Mouse (Mus musculus): ENCODE data around the gene Dll4. TPM values are rescaled to one million over a fixed set of nuclear protein-coding genes. Genes with fewer than 3 reads are reported as not detected.

The Dll4 gene
- polyA plus RNA-seq, 1 experiment from 2014 or later: 2.8 TPM

DNA sequence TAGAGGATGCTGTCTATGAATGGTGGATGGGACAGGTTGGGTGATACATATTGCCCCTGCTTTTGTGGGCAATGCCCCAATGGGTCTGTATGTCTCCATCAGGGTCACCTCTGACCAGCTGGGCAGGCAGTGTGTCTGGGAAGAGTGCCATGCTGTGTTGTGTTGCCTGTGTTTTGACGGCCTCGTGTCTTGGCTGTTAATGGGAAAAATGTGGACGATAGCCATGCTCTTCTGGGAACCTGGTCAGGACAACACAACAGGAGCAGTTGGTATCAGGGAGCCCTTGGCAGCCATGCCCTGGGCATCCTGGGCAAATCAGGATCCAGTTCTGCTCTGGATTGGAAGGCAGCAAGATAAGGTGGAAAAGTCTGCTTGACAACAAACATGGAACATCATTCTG is 29.5 kb downstream of the Dll4 start:
- H3K4me1 ChIP-seq (replicated peaks; ENCODE audit: control insufficient read depth, insufficient read depth, low read length): peaks cover 3% of the 10 kb centered on the region
- ATAC-seq (replicated peaks; ENCODE audit: low FRiP score): no peak
- no peak overlapping the region for H3K27ac ChIP-seq (ENCODE audit: low read depth, low read length)
- no peak overlapping the region for H3K4me3 ChIP-seq (ENCODE audit: low read depth, low read length)
- 82% methylated on average over 3 of the region's 3 CpGs for WGBS
- DNase-seq (ENCODE audit: low spot score): no peak
- H3K9ac ChIP-seq (ENCODE audit: low read length): no peak overlapping the region
- H3K36me3 ChIP-seq (ENCODE audit: control insufficient read depth, insufficient read depth, low read length): no peaks in the 10 kb centered on the region
- no peak overlapping the region for H3K4me2 ChIP-seq (ENCODE audit: low read depth, low read length, severe bottlenecking)
- peaks cover 4% of the 10 kb centered on the region; the same call in 1 of the 2 replicates for H3K27me3 ChIP-seq (ENCODE audit: control insufficient read depth, insufficient read depth, low read length)
- no peaks in the 10 kb centered on the region for H3K9me3 ChIP-seq (ENCODE audit: control insufficient read depth, low read length)

- DNase-seq (ENCODE audit: low spot score): no peak
- Histone ChIP-seq H3K9ac (ENCODE audit: low read length) (no peak overlapping the region), H3K9me3 (ENCODE audit: control insufficient read depth, low read length) (no peaks in the 10 kb centered on the region), H3K4me3 (ENCODE audit: low read depth, low read length) (no peak overlapping the region), H3K36me3 (ENCODE audit: control insufficient read depth, insufficient read depth, low read length) (no peaks in the 10 kb centered on the region), H3K27ac (ENCODE audit: low read depth, low read length) (no peak overlapping the region), H3K4me1 (replicated peaks; ENCODE audit: control insufficient read depth, insufficient read depth, low read length) (no peaks in the 10 kb centered on the region; the same call in none of the 2 replicates), H3K27me3 (ENCODE audit: control insufficient read depth, insufficient read depth, low read length) (no peaks in the 10 kb centered on the region), H3K4me2 (ENCODE audit: low read depth, low read length, severe bottlenecking) (no peak overlapping the region)
- no peak for ATAC-seq (replicated peaks; ENCODE audit: low FRiP score)
- WGBS: 27% methylated on average over 7 of the region's 7 CpGs
Measured at GRCm38 (mm10) chr2:119355651-119356050, 30.1 kb downstream of the Dll4 start.

DNA sequence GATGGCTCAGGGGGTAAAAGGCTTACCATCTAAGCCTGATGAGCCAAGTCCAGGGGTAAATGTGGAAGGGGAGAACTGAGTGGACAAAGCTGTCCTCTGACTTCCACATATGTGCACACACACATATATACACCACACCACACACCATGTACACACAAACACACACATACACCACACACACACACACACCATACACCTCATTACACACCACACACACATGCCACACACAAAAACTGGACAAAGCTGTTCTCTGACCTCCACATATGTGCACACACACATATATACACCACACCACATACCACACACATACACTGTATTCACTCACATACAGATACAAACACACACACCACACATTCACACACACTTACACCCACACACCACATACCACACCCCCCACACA is 30.7 kb downstream of the Dll4 start:
- H3K4me1 ChIP-seq (replicated peaks; ENCODE audit: control insufficient read depth, insufficient read depth, low read length): no peaks in the 10 kb centered on the region
- H3K4me3 ChIP-seq (ENCODE audit: low read depth, low read length): no peak overlapping the region
- no peak overlapping the region for H3K9ac ChIP-seq (ENCODE audit: low read length)
- ATAC-seq (replicated peaks; ENCODE audit: low FRiP score) (no peak), DNase-seq (ENCODE audit: low spot score) (no peak)
- no peak overlapping the region for H3K4me2 ChIP-seq (ENCODE audit: low read depth, low read length, severe bottlenecking)
- no peaks in the 10 kb centered on the region for H3K36me3 ChIP-seq (ENCODE audit: control insufficient read depth, insufficient read depth, low read length)
- no peaks in the 10 kb centered on the region for H3K27me3 ChIP-seq (ENCODE audit: control insufficient read depth, insufficient read depth, low read length)
- H3K9me3 ChIP-seq (ENCODE audit: control insufficient read depth, low read length): no peaks in the 10 kb centered on the region
- no peak overlapping the region for H3K27ac ChIP-seq (ENCODE audit: low read depth, low read length)

GRCm38 (mm10) chr2:119356805-119357204 is 31.2 kb downstream of the Dll4 start:
- H3K4me1 ChIP-seq (replicated peaks; ENCODE audit: control insufficient read depth, insufficient read depth, low read length): no peaks in the 10 kb centered on the region
- no peak overlapping the region for H3K4me2 ChIP-seq (ENCODE audit: low read depth, low read length, severe bottlenecking)
- H3K27me3 ChIP-seq (ENCODE audit: control insufficient read depth, insufficient read depth, low read length): no peaks in the 10 kb centered on the region
- DNase-seq (ENCODE audit: low spot score) (no peak), ATAC-seq (replicated peaks; ENCODE audit: low FRiP score) (no peak)
- no peak overlapping the region for H3K27ac ChIP-seq (ENCODE audit: low read depth, low read length)
- H3K9ac ChIP-seq (ENCODE audit: low read length): no peak overlapping the region
- H3K36me3 ChIP-seq (ENCODE audit: control insufficient read depth, insufficient read depth, low read length): no peaks in the 10 kb centered on the region
- 95% methylated on average over 5 of the region's 5 CpGs for WGBS
- H3K9me3 ChIP-seq (ENCODE audit: control insufficient read depth, low read length): no peaks in the 10 kb centered on the region
- no peak overlapping the region for H3K4me3 ChIP-seq (ENCODE audit: low read depth, low read length)

DNA sequence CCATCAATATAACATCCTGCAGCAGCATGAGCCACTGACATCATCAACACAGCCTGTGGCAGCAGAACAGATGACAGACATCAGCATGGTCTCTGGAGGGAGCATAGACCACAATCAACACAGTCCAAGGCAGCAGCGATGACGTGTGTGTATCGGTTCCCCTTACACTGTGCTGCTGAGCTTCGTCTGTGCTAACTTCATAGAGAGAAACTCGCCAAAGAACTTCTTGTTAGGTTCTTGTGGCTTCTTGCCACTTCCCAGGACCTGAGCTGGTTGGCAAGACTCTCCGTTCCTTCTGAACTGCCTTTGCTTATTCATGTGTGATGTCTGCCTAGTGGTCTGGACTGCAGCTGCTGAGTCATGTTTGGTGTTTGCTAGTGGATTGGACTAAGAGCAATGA is 32.7 kb downstream of the Dll4 start:
- H3K9me3 ChIP-seq (ENCODE audit: control insufficient read depth, low read length): no peaks in the 10 kb centered on the region
- DNase-seq (ENCODE audit: low spot score): no peak
- H3K4me3 ChIP-seq (ENCODE audit: low read depth, low read length): no peak overlapping the region
- no peak overlapping the region for H3K4me2 ChIP-seq (ENCODE audit: low read depth, low read length, severe bottlenecking)
- H3K9ac ChIP-seq (ENCODE audit: low read length): no peak overlapping the region
- no peak overlapping the region for H3K27ac ChIP-seq (ENCODE audit: low read depth, low read length)
- H3K4me1 ChIP-seq (replicated peaks; ENCODE audit: control insufficient read depth, insufficient read depth, low read length): no peaks in the 10 kb centered on the region
- ATAC-seq (replicated peaks; ENCODE audit: low FRiP score): no peak
- no peaks in the 10 kb centered on the region for H3K36me3 ChIP-seq (ENCODE audit: control insufficient read depth, insufficient read depth, low read length)
- WGBS: 92% methylated on average over 6 of the region's 6 CpGs
- H3K27me3 ChIP-seq (ENCODE audit: control insufficient read depth, insufficient read depth, low read length): no peaks in the 10 kb centered on the region

DNA sequence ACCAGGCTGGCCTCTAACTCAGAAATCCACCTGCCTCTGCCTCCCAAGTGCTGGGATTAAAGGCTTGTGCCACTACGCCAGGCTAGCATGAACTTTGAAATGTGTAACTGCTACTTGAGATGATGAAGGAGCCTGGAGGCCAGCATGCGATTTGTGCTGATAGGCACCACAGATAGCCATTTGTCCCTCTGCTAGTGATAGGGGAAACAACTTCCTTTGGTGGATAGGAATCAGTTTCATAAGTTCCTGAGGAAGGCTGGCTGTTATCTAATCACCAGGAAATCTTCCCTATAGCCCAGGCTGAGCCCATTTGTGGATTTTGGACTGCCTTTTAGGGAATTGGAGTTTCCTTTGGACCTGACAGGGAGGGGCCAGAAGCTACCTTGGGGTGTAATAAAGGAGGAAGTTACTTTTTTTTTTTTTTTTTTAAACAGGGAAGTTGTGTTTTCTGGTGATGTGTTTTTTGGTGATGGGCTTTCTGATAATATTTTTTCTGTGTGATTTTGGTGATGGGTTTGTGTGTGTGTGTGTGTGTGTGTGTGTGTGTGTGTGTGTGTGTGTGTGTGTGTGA is 34.2 kb downstream of the Dll4 start:
- ATAC-seq (replicated peaks; ENCODE audit: low FRiP score): no peak
- Histone ChIP-seq H3K36me3 (ENCODE audit: control insufficient read depth, insufficient read depth, low read length) (no peaks in the 10 kb centered on the region), H3K27ac (ENCODE audit: low read depth, low read length) (no peak overlapping the region), H3K9ac (ENCODE audit: low read length) (no peak overlapping the region), H3K27me3 (ENCODE audit: control insufficient read depth, insufficient read depth, low read length) (no peaks in the 10 kb centered on the region), H3K4me3 (ENCODE audit: low read depth, low read length) (no peak overlapping the region), H3K4me1 (replicated peaks; ENCODE audit: control insufficient read depth, insufficient read depth, low read length) (no peaks in the 10 kb centered on the region), H3K4me2 (ENCODE audit: low read depth, low read length, severe bottlenecking) (no peak overlapping the region), H3K9me3 (ENCODE audit: control insufficient read depth, low read length) (no peaks in the 10 kb centered on the region)
- WGBS: 86% methylated on average over 2 of the region's 2 CpGs
- no peak for DNase-seq (ENCODE audit: low spot score)

DNA sequence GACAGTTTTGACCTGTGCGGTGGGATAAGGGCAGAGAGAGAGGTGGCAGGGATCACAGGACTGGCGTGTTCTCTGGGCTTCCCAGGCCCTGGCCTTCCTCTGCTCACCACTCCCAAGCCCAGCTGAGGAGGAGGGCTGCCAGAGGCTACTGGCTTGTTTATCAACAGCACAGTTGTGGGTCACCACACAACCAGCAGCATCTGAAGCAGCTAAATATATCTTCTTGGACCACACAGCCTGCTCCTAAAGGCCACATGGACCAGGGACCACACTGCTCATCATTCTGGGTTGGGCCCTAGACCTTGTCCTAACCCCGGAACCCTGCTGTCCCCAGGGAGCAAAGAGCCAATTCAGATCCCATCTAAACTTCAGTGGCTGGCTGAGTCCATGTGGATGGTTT is 39.4 kb downstream of the Dll4 start:
- no peaks in the 10 kb centered on the region for H3K36me3 ChIP-seq (ENCODE audit: control insufficient read depth, insufficient read depth, low read length)
- DNase-seq (ENCODE audit: low spot score) (peak; percentile 22), ATAC-seq (replicated peaks; ENCODE audit: low FRiP score) (no peak)
- WGBS: 92% methylated on average over 3 of the region's 3 CpGs
- no peak overlapping the region for H3K9ac ChIP-seq (ENCODE audit: low read length)
- no peaks in the 10 kb centered on the region for H3K9me3 ChIP-seq (ENCODE audit: control insufficient read depth, low read length)
- H3K27me3 ChIP-seq (ENCODE audit: control insufficient read depth, insufficient read depth, low read length): no peaks in the 10 kb centered on the region
- H3K4me3 ChIP-seq (ENCODE audit: low read depth, low read length): no peak overlapping the region
- H3K4me2 ChIP-seq (ENCODE audit: low read depth, low read length, severe bottlenecking): no peak overlapping the region
- H3K4me1 ChIP-seq (replicated peaks; ENCODE audit: control insufficient read depth, insufficient read depth, low read length): no peaks in the 10 kb centered on the region
- H3K27ac ChIP-seq (ENCODE audit: low read depth, low read length): no peak overlapping the region

DNA sequence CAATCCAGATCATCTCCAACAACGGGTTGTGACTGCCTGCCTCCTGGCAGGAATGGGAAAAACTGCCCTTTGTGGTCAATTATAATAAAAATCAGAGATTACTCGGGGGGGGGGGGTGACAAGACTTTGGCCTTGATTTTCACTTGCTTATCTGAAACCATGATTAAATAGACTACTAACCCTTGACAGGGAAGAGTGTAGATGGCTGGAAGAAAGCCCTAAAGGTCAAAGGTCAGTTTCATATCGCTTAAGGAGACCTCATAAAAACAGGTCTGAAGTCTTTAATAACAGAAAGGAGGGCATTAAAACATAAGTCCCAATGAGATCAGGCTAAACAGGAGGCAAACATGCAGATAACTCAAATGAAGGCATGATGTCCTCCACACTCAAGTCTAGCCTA is 41.8 kb downstream of the Dll4 start:
- peaks cover 5% of the 10 kb centered on the region; the same call in 1 of the 2 replicates for H3K36me3 ChIP-seq (ENCODE audit: control insufficient read depth, insufficient read depth, low read length)
- H3K9ac ChIP-seq (ENCODE audit: low read length): no peak overlapping the region
- H3K27ac ChIP-seq (ENCODE audit: low read depth, low read length): no peak overlapping the region
- 82% methylated on average over 3 of the region's 3 CpGs for WGBS
- DNase-seq (ENCODE audit: low spot score): peak; percentile 3
- H3K27me3 ChIP-seq (ENCODE audit: control insufficient read depth, insufficient read depth, low read length): no peaks in the 10 kb centered on the region
- ATAC-seq (replicated peaks; ENCODE audit: low FRiP score): no peak
- H3K9me3 ChIP-seq (ENCODE audit: control insufficient read depth, low read length): no peaks in the 10 kb centered on the region
- no peak overlapping the region for H3K4me2 ChIP-seq (ENCODE audit: low read depth, low read length, severe bottlenecking)
- H3K4me1 ChIP-seq (replicated peaks; ENCODE audit: control insufficient read depth, insufficient read depth, low read length): no peaks in the 10 kb centered on the region
- no peak overlapping the region for H3K4me3 ChIP-seq (ENCODE audit: low read depth, low read length)

GRCm38 (mm10) chr2:119370116-119370515 is 44.5 kb downstream of the Dll4 start:
- Histone ChIP-seq H3K4me1 (replicated peaks; ENCODE audit: control insufficient read depth, insufficient read depth, low read length) (no peaks in the 10 kb centered on the region), H3K27ac (ENCODE audit: low read depth, low read length) (no peak overlapping the region), H3K4me3 (ENCODE audit: low read depth, low read length) (no peak overlapping the region), H3K27me3 (ENCODE audit: control insufficient read depth, insufficient read depth, low read length) (no peaks in the 10 kb centered on the region), H3K4me2 (ENCODE audit: low read depth, low read length, severe bottlenecking) (no peak overlapping the region), H3K36me3 (ENCODE audit: control insufficient read depth, insufficient read depth, low read length) (peaks cover 16% of the 10 kb centered on the region; the same call in 1 of the 2 replicates), H3K9ac (ENCODE audit: low read length) (no peak overlapping the region), H3K9me3 (ENCODE audit: control insufficient read depth, low read length) (no peaks in the 10 kb centered on the region)
- WGBS: 96% methylated on average over 10 of the region's 10 CpGs
- DNase-seq (ENCODE audit: low spot score) (peak; percentile 34), ATAC-seq (replicated peaks; ENCODE audit: low FRiP score) (no peak)

Measured in forebrain, embryonic 11.5 days (tissue).